Mouse (Mus musculus) liver, embryonic 11.5 days (tissue): ENCODE data around the gene Yipf7. TPM values are rescaled to one million over a fixed set of nuclear protein-coding genes. Genes with fewer than 3 reads are reported as not detected.

Experiments used
- ATAC-seq: fragments of 200-750 bp; cut with Nextera tagmentation; replicated peaks from 2 replicates; pipeline ENCODE4 v1.8.0; 2017; ENCODE audit warnings: moderate number of reproducible peaks, mild to moderate bottlenecking, moderate TSS enrichment, moderate library complexity; ENCODE audit not compliant: low FRiP score
- DNase-seq: peaks from one replicate; pipeline ENCODE4 v3.0.0-alpha.2; 2017; ENCODE audit warnings: low spot score
- H3K27ac ChIP-seq: fragments of 300-500 bp; sonication (generic); 2 replicates; pipeline ENCODE4 v1.5.1; 2014; ENCODE audit warnings: mild to moderate bottlenecking, low read depth, low read length, control low read depth
- H3K27me3 ChIP-seq: fragments of 300-500 bp; sonication (generic); replicated peaks from 2 replicates; pipeline ENCODE4 v1.6.1; 2014; ENCODE audit warnings: low read length, mixed read lengths; ENCODE audit not compliant: control insufficient read depth, insufficient read depth
- H3K36me3 ChIP-seq: fragments of 300-500 bp; sonication (generic); 2 replicates; pipeline ENCODE4 v1.6.1; 2014; ENCODE audit warnings: mild to moderate bottlenecking, low read length, moderate library complexity, mixed read lengths; ENCODE audit not compliant: control insufficient read depth, insufficient read depth
- H3K4me1 ChIP-seq: fragments of 300-500 bp; sonication (generic); replicated peaks from 2 replicates; pipeline ENCODE4 v1.6.1; 2014; ENCODE audit warnings: low read length, mixed read lengths; ENCODE audit not compliant: control insufficient read depth, insufficient read depth
- H3K4me2 ChIP-seq: fragments of 300-500 bp; sonication (generic); 2 replicates; pipeline ENCODE4 v1.6.1; 2014; ENCODE audit warnings: mild to moderate bottlenecking, control low read depth, moderate library complexity
- H3K4me3 ChIP-seq: fragments of 300-500 bp; sonication (generic); 2 replicates; pipeline ENCODE4 v1.5.1; 2014; ENCODE audit warnings: low read depth, low read length, control low read depth
- H3K9ac ChIP-seq: fragments of 300-500 bp; sonication (generic); 2 replicates; pipeline ENCODE4 v1.6.1; 2014; ENCODE audit warnings: low read depth, low read length, control low read depth
- H3K9me3 ChIP-seq: fragments of 300-500 bp; sonication (generic); 2 replicates; pipeline ENCODE4 v1.6.1; 2016; ENCODE audit warnings: low read length, inconsistent platforms, mixed read lengths; ENCODE audit not compliant: control insufficient read depth
- WGBS: fragments of 180-500 bp; shearing (Covaris S2); extraction: QIAGEN DNeasy Blood & Tissue Kit; methylation state at CpG from one replicate; pipeline ENCODE4 v1.1.7; 2014; 5-methylcytosine and 5-hydroxymethylcytosine counted together
- polyA plus RNA-seq: library from polyadenylated mRNA; unstranded; fragments of >200 nt; fragmentation: Nextera tagmentation; extraction: Ambion mirVana; gene quantifications from 2 replicates; pipeline ENCODE4 v1.2.1, GENCODE M21; 2014

Gene Yipf7
- polyA plus RNA-seq, 1 experiment from 2014 or later, result not detected

- WGBS, result 64% methylated on average over 4 of the region's 4 CpGs
- Histone ChIP-seq H3K27me3 (no peaks in the 10 kb centered on the region), H3K9me3 (no peaks in the 10 kb centered on the region), H3K27ac (no peak overlapping the region), H3K9ac (no peak overlapping the region), H3K4me1 (no peaks in the 10 kb centered on the region), H3K4me2 (no peak overlapping the region), H3K4me3 (no peak overlapping the region), H3K36me3 (no peaks in the 10 kb centered on the region)
- ATAC-seq (no peak), DNase-seq (no peak)
These were observed 30.2 kb downstream of the Yipf7 start for GRCm38 (mm10) chr5:69512203-69512602.

- no peak overlapping the region for H3K4me3 ChIP-seq
- H3K9ac ChIP-seq, result no peak overlapping the region
- no peaks in the 10 kb centered on the region for H3K36me3 ChIP-seq
- H3K4me1 ChIP-seq, result no peaks in the 10 kb centered on the region
- DNase-seq (no peak), ATAC-seq (no peak)
- no peaks in the 10 kb centered on the region for H3K9me3 ChIP-seq
- WGBS, result 67% methylated on average over 3 of the region's 3 CpGs
- H3K4me2 ChIP-seq, result no peak overlapping the region
- H3K27me3 ChIP-seq, result no peaks in the 10 kb centered on the region
- no peak overlapping the region for H3K27ac ChIP-seq
These were observed 30.8 kb downstream of the Yipf7 start for GRCm38 (mm10) chr5:69511631-69512030.

- WGBS, result 73% methylated on average over 3 of the region's 3 CpGs
- Histone ChIP-seq H3K27ac (no peak overlapping the region), H3K4me2 (no peak overlapping the region)
These were observed 35.4 kb downstream of the Yipf7 start for GRCm38 (mm10) chr5:69507045-69507444.

GRCm38 (mm10) chr5:69489046-69489445 lies 53.4 kb downstream of the Yipf7 start:
- Histone ChIP-seq H3K4me3 (no peak overlapping the region), H3K27me3 (no peaks in the 10 kb centered on the region), H3K36me3 (no peaks in the 10 kb centered on the region), H3K4me1 (no peaks in the 10 kb centered on the region), H3K9me3 (no peaks in the 10 kb centered on the region), H3K4me2 (no peak overlapping the region), H3K9ac (no peak overlapping the region), H3K27ac (no peak overlapping the region)
- ATAC-seq (no peak), DNase-seq (no peak)

More at GRCm38 (mm10) chr5:69507045-69507444, 35.4 kb downstream of the Yipf7 start:
- no peaks in the 10 kb centered on the region for H3K27me3 ChIP-seq
- H3K4me1 ChIP-seq, result no peaks in the 10 kb centered on the region
- ATAC-seq, result no peak
- H3K9ac ChIP-seq, result no peak overlapping the region
- H3K9me3 ChIP-seq, result no peaks in the 10 kb centered on the region
- DNase-seq, result no peak
- H3K36me3 ChIP-seq, result no peaks in the 10 kb centered on the region
- no peak overlapping the region for H3K4me3 ChIP-seq

- H3K27ac ChIP-seq, result no peak overlapping the region
- DNase-seq (no peak), ATAC-seq (no peak)
- no peaks in the 10 kb centered on the region for H3K9me3 ChIP-seq
- no peaks in the 10 kb centered on the region for H3K4me1 ChIP-seq
- no peak overlapping the region for H3K4me3 ChIP-seq
- WGBS, result 84% methylated on average over 1 of the region's 1 CpGs
- no peak overlapping the region for H3K4me2 ChIP-seq
- no peaks in the 10 kb centered on the region for H3K27me3 ChIP-seq
- no peaks in the 10 kb centered on the region for H3K36me3 ChIP-seq
- no peak overlapping the region for H3K9ac ChIP-seq
These were observed 74.9 kb downstream of the Yipf7 start for GRCm38 (mm10) chr5:69467520-69467919.

Other genes with a start within 250 kb of the Yipf7 start
- 0.51 and 0.52 TPM in 2 replicates for gene Kctd8, start 201.0 kb downstream of the Yipf7 start, polyA plus RNA-seq
- 39.8 and 41.7 TPM in 2 replicates for gene Guf1, start 14.3 kb upstream of the Yipf7 start, polyA plus RNA-seq
- gene Gnpda2, start 49.7 kb upstream of the Yipf7 start, polyA plus RNA-seq, result 16.0 and 16.7 TPM in 2 replicates